Mouse (Mus musculus) hindbrain, embryonic 10.5 days (tissue): ENCODE data around the gene Nup98. TPM values are rescaled to one million over a fixed set of nuclear protein-coding genes. Genes with fewer than 3 reads are reported as not detected.

Source experiments
- DNase-seq: peaks from one replicate; pipeline ENCODE4 v3.0.0-alpha.2; 2017; ENCODE audit warnings: low spot score
- H3K27ac ChIP-seq: fragments of 300-500 bp; sonication (generic); 2 replicates; pipeline ENCODE4 v1.5.1; 2016; ENCODE audit warnings: mild to moderate bottlenecking, moderate library complexity
- H3K27me3 ChIP-seq: fragments of 300-500 bp; sonication (generic); 2 replicates; pipeline ENCODE4 v1.6.1; 2016; ENCODE audit warnings: mild to moderate bottlenecking; ENCODE audit not compliant: poor library complexity, insufficient read depth, severe bottlenecking
- H3K36me3 ChIP-seq: fragments of 300-500 bp; sonication (generic); 2 replicates; pipeline ENCODE4 v1.6.1; 2016; ENCODE audit warnings: mild to moderate bottlenecking, moderate library complexity
- H3K4me1 ChIP-seq: fragments of 300-500 bp; sonication (generic); replicated peaks from 2 replicates; pipeline ENCODE4 v1.6.1; 2016; ENCODE audit warnings: mild to moderate bottlenecking
- H3K4me3 ChIP-seq: fragments of 300-500 bp; sonication (generic); 2 replicates; pipeline ENCODE4 v1.5.1; 2016; ENCODE audit warnings: mild to moderate bottlenecking, moderate library complexity
- H3K9me3 ChIP-seq: fragments of 300-500 bp; sonication (generic); 2 replicates; pipeline ENCODE4 v1.6.1; 2016; ENCODE audit warnings: mild to moderate bottlenecking, moderate library complexity
- WGBS: fragments of 180-500 bp; shearing (Covaris S2); methylation state at CpG from one replicate; pipeline ENCODE4 v1.1.7; 2016; 5-methylcytosine and 5-hydroxymethylcytosine counted together
- polyA plus RNA-seq: library from polyadenylated mRNA; unstranded; fragments of >200 nt; fragmentation: Nextera tagmentation; extraction: Ambion mirVana; gene quantifications from 2 replicates; pipeline ENCODE4 v1.2.1, GENCODE M21; 2016

Gene Nup98
- polyA plus RNA-seq, 1 experiment from 2014 or later = 36.9 TPM

GRCm38 (mm10) chr7:102246265-102246664, 36.3 kb upstream of the Nup98 start:
- peak overlapping the region; percentile 66; the same call in 1 of the 2 replicates for H3K27ac ChIP-seq

GRCm38 (mm10) chr7:102245775-102246174, 35.8 kb upstream of the Nup98 start:
- H3K9me3 ChIP-seq = no peaks in the 10 kb centered on the region
- H3K27ac ChIP-seq = peak overlapping the region; percentile 66
- no peaks in the 10 kb centered on the region for H3K27me3 ChIP-seq
- peaks cover 23% of the 10 kb centered on the region for H3K36me3 ChIP-seq
- no peak for DNase-seq
- no peak overlapping the region for H3K4me3 ChIP-seq
- peaks cover 51% of the 10 kb centered on the region for H3K4me1 ChIP-seq
- 8% methylated on average over 1 of the region's 1 CpGs for WGBS

More at GRCm38 (mm10) chr7:102246265-102246664, 36.3 kb upstream of the Nup98 start:
- Histone ChIP-seq H3K4me3 (no peak overlapping the region), H3K9me3 (no peaks in the 10 kb centered on the region), H3K4me1 (peaks cover 51% of the 10 kb centered on the region), H3K27me3 (no peaks in the 10 kb centered on the region), H3K36me3 (peaks cover 19% of the 10 kb centered on the region)
- WGBS = 62% methylated on average over 6 of the region's 6 CpGs
- no peak for DNase-seq

GRCm38 (mm10) chr7:102244782-102245535, 35.0 kb upstream of the Nup98 start:
- H3K27me3 ChIP-seq = no peaks in the 10 kb centered on the region
- no peak overlapping the region for H3K4me3 ChIP-seq
- 89% methylated on average over 3 of the region's 3 CpGs for WGBS
- H3K36me3 ChIP-seq = peaks cover 32% of the 10 kb centered on the region
- DNase-seq = no peak
- H3K9me3 ChIP-seq = no peaks in the 10 kb centered on the region
- peaks cover 51% of the 10 kb centered on the region for H3K4me1 ChIP-seq
- H3K27ac ChIP-seq = no peak overlapping the region

- Histone ChIP-seq H3K4me1 (peaks cover 43% of the 10 kb centered on the region), H3K36me3 (peaks cover 43% of the 10 kb centered on the region), H3K27me3 (no peaks in the 10 kb centered on the region), H3K4me3 (no peak overlapping the region), H3K27ac (no peak overlapping the region), H3K9me3 (no peaks in the 10 kb centered on the region)
- whole genome bisulfite sequencing = 83% methylated on average over 2 of the region's 2 CpGs
- no peak for DNase-seq
Observed at GRCm38 (mm10) chr7:102243870-102244269, 33.9 kb upstream of the Nup98 start.

- Histone ChIP-seq H3K4me3 (no peak overlapping the region), H3K27me3 (no peaks in the 10 kb centered on the region), H3K36me3 (peaks cover 52% of the 10 kb centered on the region), H3K27ac (no peak overlapping the region), H3K9me3 (no peaks in the 10 kb centered on the region), H3K4me1 (peaks cover 34% of the 10 kb centered on the region)
- WGBS = 88% methylated on average over 3 of the region's 3 CpGs
- DNase-seq = no peak
Observed at GRCm38 (mm10) chr7:102242917-102243316, 32.9 kb upstream of the Nup98 start.

- Histone ChIP-seq H3K27ac (no peak overlapping the region), H3K36me3 (peaks cover 58% of the 10 kb centered on the region), H3K4me1 (peaks cover 28% of the 10 kb centered on the region), H3K27me3 (no peaks in the 10 kb centered on the region), H3K4me3 (no peak overlapping the region), H3K9me3 (no peaks in the 10 kb centered on the region)
- WGBS = 95% methylated on average over 5 of the region's 5 CpGs
- no peak for DNase-seq
Observed at GRCm38 (mm10) chr7:102242371-102242770, 32.4 kb upstream of the Nup98 start.

- Histone ChIP-seq H3K27ac (no peak overlapping the region), H3K36me3 (peaks cover 77% of the 10 kb centered on the region), H3K9me3 (no peaks in the 10 kb centered on the region), H3K4me3 (no peak overlapping the region), H3K27me3 (no peaks in the 10 kb centered on the region), H3K4me1 (peaks cover under 1% of the 10 kb centered on the region)
- no peak for DNase-seq
- 94% methylated on average over 16 of the region's 16 CpGs for WGBS
Observed at GRCm38 (mm10) chr7:102239591-102239990, 29.6 kb upstream of the Nup98 start.

- no peak for DNase-seq
- no peak overlapping the region for H3K4me3 ChIP-seq
- peaks cover 78% of the 10 kb centered on the region for H3K36me3 ChIP-seq
- H3K9me3 ChIP-seq = no peaks in the 10 kb centered on the region
- no peaks in the 10 kb centered on the region for H3K27me3 ChIP-seq
- no peak overlapping the region for H3K27ac ChIP-seq
- 93% methylated on average over 8 of the region's 8 CpGs for WGBS
- H3K4me1 ChIP-seq = no peaks in the 10 kb centered on the region
Observed at GRCm38 (mm10) chr7:102238686-102239286, 28.8 kb upstream of the Nup98 start.

GRCm38 (mm10) chr7:102233059-102233458, 23.1 kb upstream of the Nup98 start:
- H3K36me3 ChIP-seq = peaks cover 65% of the 10 kb centered on the region
- no peak overlapping the region for H3K27ac ChIP-seq
- 86% methylated on average over 4 of the region's 4 CpGs for WGBS
- H3K9me3 ChIP-seq = peaks cover 6% of the 10 kb centered on the region; the same call in 1 of the 2 replicates
- no peak overlapping the region for H3K4me3 ChIP-seq
- DNase-seq = no peak
- no peaks in the 10 kb centered on the region for H3K27me3 ChIP-seq
- H3K4me1 ChIP-seq = peaks cover 7% of the 10 kb centered on the region

- WGBS = 92% methylated on average over 6 of the region's 6 CpGs
- H3K36me3 ChIP-seq = peaks cover 60% of the 10 kb centered on the region
- DNase-seq = no peak
- no peak overlapping the region for H3K4me3 ChIP-seq
- peaks cover 6% of the 10 kb centered on the region; the same call in 1 of the 2 replicates for H3K9me3 ChIP-seq
- H3K27me3 ChIP-seq = no peaks in the 10 kb centered on the region
- H3K27ac ChIP-seq = no peak overlapping the region
- H3K4me1 ChIP-seq = peaks cover 7% of the 10 kb centered on the region
Observed at GRCm38 (mm10) chr7:102229814-102230213, 19.8 kb upstream of the Nup98 start.

GRCm38 (mm10) chr7:102228049-102228670, 18.2 kb upstream of the Nup98 start:
- DNase-seq = no peak
- WGBS = 92% methylated on average over 4 of the region's 4 CpGs
- peaks cover 56% of the 10 kb centered on the region for H3K36me3 ChIP-seq

GRCm38 (mm10) chr7:102226051-102226450, 16.1 kb upstream of the Nup98 start:
- Histone ChIP-seq H3K27ac (no peak overlapping the region), H3K36me3 (peaks cover 46% of the 10 kb centered on the region), H3K9me3 (peaks cover 6% of the 10 kb centered on the region; the same call in 1 of the 2 replicates), H3K4me1 (peaks cover 16% of the 10 kb centered on the region), H3K27me3 (no peaks in the 10 kb centered on the region), H3K4me3 (no peak overlapping the region)
- 93% methylated on average over 6 of the region's 6 CpGs for WGBS
- no peak for DNase-seq

More at GRCm38 (mm10) chr7:102228049-102228670, 18.2 kb upstream of the Nup98 start:
- Histone ChIP-seq H3K4me3 (no peak overlapping the region), H3K9me3 (peaks cover 6% of the 10 kb centered on the region; the same call in 1 of the 2 replicates), H3K27ac (no peak overlapping the region), H3K27me3 (no peaks in the 10 kb centered on the region), H3K4me1 (peaks cover 8% of the 10 kb centered on the region)
